Mouse (Mus musculus) lung, embryonic 16.5 days (tissue): ENCODE measurements at regions not wholly inside any gene's neighbourhood (a gene's known extent, or its start where the extent isn't known, plus 50 kb on each side); places are given as distances from the start of the nearest gene placed in this dataset.

Experiments
- ATAC-seq: fragments of 200-750 bp; cut with Nextera tagmentation; 2 replicates; pipeline ENCODE4 v1.8.0; 2017; ENCODE audit warnings: low read depth, mild to moderate bottlenecking, moderate library complexity
- H3K27ac ChIP-seq: fragments of 300-500 bp; sonication (generic); 2 replicates; pipeline ENCODE4 v1.5.1; 2014; ENCODE audit warnings: mild to moderate bottlenecking, control low read depth, low read length
- H3K27me3 ChIP-seq: fragments of 300-500 bp; sonication (generic); 2 replicates; pipeline ENCODE4 v1.6.1; 2014; ENCODE audit warnings: low read depth, low read length, mixed read lengths; ENCODE audit not compliant: control insufficient read depth, insufficient read depth
- H3K36me3 ChIP-seq: fragments of 300-500 bp; sonication (generic); 2 replicates; pipeline ENCODE4 v1.6.1; 2014; ENCODE audit warnings: low read length; ENCODE audit not compliant: control insufficient read depth, insufficient read depth
- H3K4me1 ChIP-seq: fragments of 300-500 bp; sonication (generic); replicated peaks from 2 replicates; pipeline ENCODE4 v1.6.1; 2014; ENCODE audit warnings: low read length, mixed read lengths; ENCODE audit not compliant: control insufficient read depth, insufficient read depth
- H3K4me2 ChIP-seq: fragments of 300-500 bp; sonication (generic); 2 replicates; pipeline ENCODE4 v1.6.1; 2014; ENCODE audit warnings: low read depth, low read length, control low read depth
- H3K4me3 ChIP-seq: fragments of 300-500 bp; sonication (generic); 2 replicates; pipeline ENCODE4 v1.5.1; 2014; ENCODE audit warnings: mild to moderate bottlenecking, low read length, control low read depth
- H3K9ac ChIP-seq: fragments of 300-500 bp; sonication (generic); 2 replicates; pipeline ENCODE4 v1.6.1; 2014; ENCODE audit warnings: low read length, control low read depth
- H3K9me3 ChIP-seq: fragments of 300-500 bp; sonication (generic); 2 replicates; pipeline ENCODE4 v1.6.1; 2016; ENCODE audit warnings: low read length; ENCODE audit not compliant: control insufficient read depth
- WGBS: fragments of 180-500 bp; shearing (Covaris S2); extraction: QIAGEN DNeasy Blood & Tissue Kit; methylation state at CpG from one replicate; pipeline ENCODE4 v1.1.7; 2014; 5-methylcytosine and 5-hydroxymethylcytosine counted together

- Histone ChIP-seq H3K36me3 (no peaks in the 10 kb centered on the region), H3K27me3 (no peaks in the 10 kb centered on the region), H3K4me2 (no peak overlapping the region), H3K4me1 (peaks cover 4% of the 10 kb centered on the region; the same call in 1 of the 2 replicates), H3K4me3 (no peak overlapping the region), H3K9me3 (no peaks in the 10 kb centered on the region), H3K27ac (no peak overlapping the region), H3K9ac (no peak overlapping the region)
- ATAC-seq: no peak
- WGBS: 61% methylated on average over 7 of the region's 7 CpGs
Observed at GRCm38 (mm10) chr17:47204470-47205162, 164.1 kb upstream of the Mrps10 start.

- Histone ChIP-seq H3K4me2 (no peak overlapping the region), H3K27me3 (no peaks in the 10 kb centered on the region), H3K4me1 (peaks cover 24% of the 10 kb centered on the region), H3K27ac (no peak overlapping the region), H3K9ac (no peak overlapping the region), H3K9me3 (no peaks in the 10 kb centered on the region), H3K4me3 (no peak overlapping the region), H3K36me3 (peaks cover 2% of the 10 kb centered on the region; the same call in 1 of the 2 replicates)
- whole genome bisulfite sequencing: 85% methylated on average over 10 of the region's 10 CpGs
- no peak for ATAC-seq
Observed at GRCm38 (mm10) chr17:47199206-47199605, 169.5 kb upstream of the Mrps10 start.

GRCm38 (mm10) chr17:47197957-47198356 is 170.7 kb upstream of the Mrps10 start:
- peaks cover 4% of the 10 kb centered on the region; the same call in 1 of the 2 replicates for H3K36me3 ChIP-seq
- H3K9me3 ChIP-seq: no peaks in the 10 kb centered on the region
- H3K4me3 ChIP-seq: no peak overlapping the region
- H3K4me2 ChIP-seq: no peak overlapping the region
- no peak overlapping the region for H3K9ac ChIP-seq
- WGBS: 42% methylated on average over 7 of the region's 7 CpGs
- no peak overlapping the region for H3K27ac ChIP-seq
- H3K4me1 ChIP-seq: peaks cover 24% of the 10 kb centered on the region
- ATAC-seq: no peak
- H3K27me3 ChIP-seq: no peaks in the 10 kb centered on the region

GRCm38 (mm10) chr17:47196992-47197391 is 171.7 kb upstream of the Mrps10 start:
- 43% methylated on average over 6 of the region's 6 CpGs for WGBS
- Histone ChIP-seq H3K9ac (no peak overlapping the region), H3K4me3 (no peak overlapping the region), H3K4me2 (no peak overlapping the region), H3K9me3 (no peaks in the 10 kb centered on the region), H3K27me3 (no peaks in the 10 kb centered on the region), H3K36me3 (peaks cover 4% of the 10 kb centered on the region; the same call in 1 of the 2 replicates), H3K27ac (no peak overlapping the region), H3K4me1 (peaks cover 20% of the 10 kb centered on the region)
- no peak for ATAC-seq

GRCm38 (mm10) chr17:47195981-47196380 is 172.7 kb upstream of the Mrps10 start:
- 48% methylated on average over 7 of the region's 7 CpGs for WGBS
- peaks cover 20% of the 10 kb centered on the region for H3K4me1 ChIP-seq
- H3K9ac ChIP-seq: no peak overlapping the region
- H3K4me3 ChIP-seq: no peak overlapping the region
- no peaks in the 10 kb centered on the region for H3K9me3 ChIP-seq
- ATAC-seq: no peak
- H3K36me3 ChIP-seq: peaks cover 4% of the 10 kb centered on the region; the same call in 1 of the 2 replicates
- no peak overlapping the region for H3K4me2 ChIP-seq
- H3K27ac ChIP-seq: no peak overlapping the region
- no peaks in the 10 kb centered on the region for H3K27me3 ChIP-seq

- Histone ChIP-seq H3K36me3 (peaks cover 4% of the 10 kb centered on the region; the same call in 1 of the 2 replicates), H3K9ac (no peak overlapping the region), H3K4me3 (no peak overlapping the region), H3K4me1 (peaks cover 20% of the 10 kb centered on the region), H3K4me2 (no peak overlapping the region), H3K9me3 (no peaks in the 10 kb centered on the region), H3K27ac (no peak overlapping the region), H3K27me3 (no peaks in the 10 kb centered on the region)
- 87% methylated on average over 14 of the region's 14 CpGs for WGBS
- no peak for ATAC-seq
Observed at GRCm38 (mm10) chr17:47194463-47195012, 174.1 kb upstream of the Mrps10 start.

GRCm38 (mm10) chr17:47191416-47191815 is 177.3 kb upstream of the Mrps10 start:
- Histone ChIP-seq H3K9ac (no peak overlapping the region), H3K9me3 (no peaks in the 10 kb centered on the region), H3K4me1 (peaks cover 1% of the 10 kb centered on the region), H3K4me3 (no peak overlapping the region), H3K27ac (no peak overlapping the region), H3K4me2 (no peak overlapping the region), H3K36me3 (peaks cover 4% of the 10 kb centered on the region; the same call in 1 of the 2 replicates), H3K27me3 (no peaks in the 10 kb centered on the region)
- WGBS: 82% methylated on average over 3 of the region's 3 CpGs
- no peak for ATAC-seq

- H3K9me3 ChIP-seq: no peaks in the 10 kb centered on the region
- H3K36me3 ChIP-seq: peaks cover 4% of the 10 kb centered on the region; the same call in 1 of the 2 replicates
- H3K27me3 ChIP-seq: no peaks in the 10 kb centered on the region
- no peak overlapping the region for H3K4me2 ChIP-seq
- ATAC-seq: no peak
- H3K9ac ChIP-seq: no peak overlapping the region
- peaks cover 4% of the 10 kb centered on the region; the same call in 1 of the 2 replicates for H3K4me1 ChIP-seq
- WGBS: 88% methylated on average over 7 of the region's 7 CpGs
- H3K4me3 ChIP-seq: no peak overlapping the region
- H3K27ac ChIP-seq: no peak overlapping the region
Observed at GRCm38 (mm10) chr17:47189770-47190169, 178.9 kb upstream of the Mrps10 start.

- H3K4me1 ChIP-seq: peaks cover 32% of the 10 kb centered on the region
- peak overlapping the region; percentile 79 for H3K27ac ChIP-seq
- peak overlapping the region; percentile 27; the same call in 1 of the 2 replicates for H3K4me2 ChIP-seq
- H3K27me3 ChIP-seq: no peaks in the 10 kb centered on the region
- no peak overlapping the region for H3K4me3 ChIP-seq
- no peak overlapping the region for H3K9ac ChIP-seq
- 28% methylated on average over 6 of the region's 6 CpGs for WGBS
- peak; percentile 78 for ATAC-seq
- no peaks in the 10 kb centered on the region for H3K36me3 ChIP-seq
- no peaks in the 10 kb centered on the region for H3K9me3 ChIP-seq
Observed at GRCm38 (mm10) chr17:47184148-47184547, 173.8 kb upstream of the Ubr2 start.
